Mouse (Mus musculus) forebrain, embryonic 16.5 days (tissue): Measurements from ENCODE around the gene Lix1l. TPM values are rescaled to one million over a fixed set of nuclear protein-coding genes. Genes with fewer than 3 reads are reported as not detected.
A peak's percentile ranks its signal among the peaks of the same experiment; 100 is the strongest.

Experiments
- ATAC-seq: fragments of 200-750 bp; cut with Nextera tagmentation; 2 replicates; pipeline ENCODE4 v1.8.0; 2017; ENCODE audit warnings: mild to moderate bottlenecking, moderate library complexity
- H3K27ac ChIP-seq: fragments of 300-500 bp; sonication (generic); 2 replicates; pipeline ENCODE4 v1.5.1; 2014; ENCODE audit warnings: low read length, control low read depth
- H3K27me3 ChIP-seq: fragments of 300-500 bp; sonication (generic); replicated peaks from 2 replicates; pipeline ENCODE4 v1.6.1; 2014; ENCODE audit warnings: low read length; ENCODE audit not compliant: control insufficient read depth, insufficient read depth
- H3K36me3 ChIP-seq: fragments of 300-500 bp; sonication (generic); 2 replicates; pipeline ENCODE4 v1.6.1; 2014; ENCODE audit not compliant: control insufficient read depth, insufficient read depth
- H3K4me1 ChIP-seq: fragments of 300-500 bp; sonication (generic); replicated peaks from 2 replicates; pipeline ENCODE4 v1.6.1; 2014; ENCODE audit warnings: low read length; ENCODE audit not compliant: control insufficient read depth, insufficient read depth
- H3K4me2 ChIP-seq: fragments of 300-500 bp; sonication (generic); 2 replicates; pipeline ENCODE4 v1.6.1; 2014; ENCODE audit warnings: mild to moderate bottlenecking, low read length, control low read depth
- H3K4me3 ChIP-seq: fragments of 300-500 bp; sonication (generic); replicated peaks from 2 replicates; pipeline ENCODE4 v1.5.1; 2014; ENCODE audit warnings: mild to moderate bottlenecking, low read length, control low read depth
- H3K9ac ChIP-seq: fragments of 300-500 bp; sonication (generic); replicated peaks from 2 replicates; pipeline ENCODE4 v1.6.1; 2014; ENCODE audit warnings: low read depth, low read length, control low read depth
- H3K9me3 ChIP-seq: fragments of 300-500 bp; sonication (generic); 2 replicates; pipeline ENCODE4 v1.6.1; 2016; ENCODE audit warnings: low read length; ENCODE audit not compliant: control insufficient read depth
- WGBS: fragments of 180-500 bp; shearing (Covaris S2); extraction: QIAGEN DNeasy Blood & Tissue Kit; methylation state at CpG from one replicate; pipeline ENCODE4 v1.1.7; 2014; 5-methylcytosine and 5-hydroxymethylcytosine counted together
- polyA plus RNA-seq: library from polyadenylated mRNA; unstranded; fragments of >200 nt; fragmentation: Nextera tagmentation; extraction: Ambion mirVana; gene quantifications from 2 replicates; pipeline ENCODE4 v1.2.1, GENCODE M21; 2015

The Lix1l gene
- polyA plus RNA-seq, 1 experiment from 2014 or later, result 7.5 TPM

GRCm38 (mm10) chr3:96634928-96635879 is 34.3 kb downstream of the Lix1l start, which contains the start of the genes Pex11b and Gm42957:
Gene Pex11b, plus strand, starts transcription at chr3:96635376.
Gene Gm42957, plus strand, starts transcription at chr3:96635474.
- H3K36me3 ChIP-seq, result peaks cover 13% of the 10 kb centered on the region
- ATAC-seq, result peak; percentile 93
- peak within 1 kb of the TSS; percentile 90 for H3K9ac ChIP-seq
- H3K27me3 ChIP-seq, result no peaks in the 10 kb centered on the region
- peak within 1 kb of the TSS; percentile 71 for H3K4me3 ChIP-seq
- peaks cover 30% of the 10 kb centered on the region for H3K4me1 ChIP-seq
- no peaks in the 10 kb centered on the region for H3K9me3 ChIP-seq
- peak within 1 kb of the TSS; percentile 90 for H3K27ac ChIP-seq
- H3K4me2 ChIP-seq, result peak within 1 kb of the TSS; percentile 64
- WGBS, result 2% methylated on average over 55 of the region's 60 CpGs

- ATAC-seq, result no peak
These were observed 35.0 kb downstream of the Lix1l start for GRCm38 (mm10) chr3:96635906-96636305.

GRCm38 (mm10) chr3:96636448-96636847 is 35.5 kb downstream of the Lix1l start:
- H3K4me3 ChIP-seq, result peak overlapping the region; percentile 71
- H3K9me3 ChIP-seq, result no peaks in the 10 kb centered on the region
- H3K36me3 ChIP-seq, result peaks cover 14% of the 10 kb centered on the region
- ATAC-seq, result no peak
- no peaks in the 10 kb centered on the region for H3K27me3 ChIP-seq
- peak overlapping the region; percentile 64 for H3K4me2 ChIP-seq
- H3K27ac ChIP-seq, result no peak overlapping the region
- no peak overlapping the region for H3K9ac ChIP-seq
- 68% methylated on average over 11 of the region's 11 CpGs for WGBS
- H3K4me1 ChIP-seq, result peaks cover 21% of the 10 kb centered on the region

More at GRCm38 (mm10) chr3:96635906-96636305, 35.0 kb downstream of the Lix1l start:
- 9% methylated on average over 15 of the region's 15 CpGs for WGBS
- H3K36me3 ChIP-seq, result peaks cover 14% of the 10 kb centered on the region
- peak overlapping the region; percentile 90 for H3K9ac ChIP-seq
- peak overlapping the region; percentile 64 for H3K4me2 ChIP-seq
- H3K4me3 ChIP-seq, result peak overlapping the region; percentile 71
- H3K27me3 ChIP-seq, result no peaks in the 10 kb centered on the region
- no peaks in the 10 kb centered on the region for H3K9me3 ChIP-seq
- H3K27ac ChIP-seq, result peak overlapping the region; percentile 90; the same call in 1 of the 2 replicates
- peaks cover 26% of the 10 kb centered on the region for H3K4me1 ChIP-seq

GRCm38 (mm10) chr3:96639219-96639618 is 38.3 kb downstream of the Lix1l start:
- H3K4me1 ChIP-seq, result peaks cover 20% of the 10 kb centered on the region
- H3K4me2 ChIP-seq, result no peak overlapping the region
- H3K9me3 ChIP-seq, result no peaks in the 10 kb centered on the region
- H3K27me3 ChIP-seq, result no peaks in the 10 kb centered on the region
- H3K9ac ChIP-seq, result no peak overlapping the region
- H3K4me3 ChIP-seq, result no peak overlapping the region
- no peak for ATAC-seq
- 62% methylated on average over 1 of the region's 1 CpGs for WGBS
- no peak overlapping the region for H3K27ac ChIP-seq
- peaks cover 13% of the 10 kb centered on the region for H3K36me3 ChIP-seq

GRCm38 (mm10) chr3:96645018-96645649 is 44.2 kb downstream of the Lix1l start, which contains the start of gene Itga10:
Gene Itga10, plus strand, starts transcription at chr3:96645584.
- no peak within 1 kb of the TSS for H3K27ac ChIP-seq
- no peak within 1 kb of the TSS for H3K4me3 ChIP-seq
- no peak within 1 kb of the TSS for H3K4me2 ChIP-seq
- 0 out of 2 replicates have a peak, but pooled peaks have one; percentile 12 for ATAC-seq
- H3K4me1 ChIP-seq, result no peaks in the 10 kb centered on the region
- no peak within 1 kb of the TSS for H3K9ac ChIP-seq
- 64% methylated on average over 7 of the region's 7 CpGs for WGBS
- H3K9me3 ChIP-seq, result no peaks in the 10 kb centered on the region
- 0 out of 2 replicates have a peak, but pooled peaks cover 3% of the 10 kb centered on the region for H3K36me3 ChIP-seq
- H3K27me3 ChIP-seq, result no peaks in the 10 kb centered on the region

- Histone ChIP-seq H3K4me1 (no peaks in the 10 kb centered on the region), H3K9ac (no peak overlapping the region), H3K36me3 (no peaks in the 10 kb centered on the region), H3K9me3 (no peaks in the 10 kb centered on the region), H3K27ac (no peak overlapping the region), H3K4me2 (no peak overlapping the region), H3K27me3 (no peaks in the 10 kb centered on the region), H3K4me3 (no peak overlapping the region)
- 87% methylated on average over 3 of the region's 3 CpGs for WGBS
- ATAC-seq, result no peak
These were observed 46.4 kb downstream of the Lix1l start for GRCm38 (mm10) chr3:96647365-96647764.

- H3K27ac ChIP-seq, result no peak overlapping the region
- WGBS, result 79% methylated on average over 2 of the region's 2 CpGs
- no peaks in the 10 kb centered on the region for H3K9me3 ChIP-seq
- ATAC-seq, result no peak
- no peaks in the 10 kb centered on the region for H3K27me3 ChIP-seq
- no peak overlapping the region for H3K4me2 ChIP-seq
- peaks cover 12% of the 10 kb centered on the region for H3K4me1 ChIP-seq
- H3K36me3 ChIP-seq, result no peaks in the 10 kb centered on the region
- H3K9ac ChIP-seq, result no peak overlapping the region
- no peak overlapping the region for H3K4me3 ChIP-seq
These were observed 60.0 kb downstream of the Lix1l start for GRCm38 (mm10) chr3:96660901-96661300.

GRCm38 (mm10) chr3:96662731-96663316 is 61.9 kb downstream of the Lix1l start:
- WGBS, result 34% methylated on average over 8 of the region's 8 CpGs
- Histone ChIP-seq H3K9me3 (no peaks in the 10 kb centered on the region), H3K27ac (peak overlapping the region; percentile 8), H3K27me3 (no peaks in the 10 kb centered on the region), H3K4me2 (peak overlapping the region; percentile 59), H3K4me3 (peak overlapping the region; percentile 39), H3K9ac (peak overlapping the region; percentile 43), H3K4me1 (peaks cover 12% of the 10 kb centered on the region), H3K36me3 (no peaks in the 10 kb centered on the region)
- ATAC-seq, result peak; percentile 28
